ENCODE assay signal across 1 mouse cellular context in the genomic region with DNA sequence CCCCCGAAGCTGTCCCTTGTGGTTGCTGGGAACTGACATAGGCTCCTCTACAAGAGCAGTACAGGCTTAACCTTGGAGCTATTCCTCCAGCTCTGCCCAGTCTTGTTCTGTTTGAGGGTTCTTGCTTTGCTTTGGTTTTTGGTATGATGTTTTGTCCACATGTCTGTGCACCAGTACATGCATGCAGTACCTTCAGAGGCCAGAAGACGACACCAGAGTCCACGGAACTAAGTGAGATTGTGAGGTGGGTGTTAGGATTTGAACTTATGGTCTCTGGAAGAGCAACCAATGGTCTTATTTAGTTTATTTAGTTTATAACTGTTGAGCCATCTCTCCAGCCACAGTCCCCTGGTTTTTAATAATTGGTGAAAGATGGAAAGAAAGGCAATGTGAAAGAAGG.
TF ChIP-seq lines count a peak whose summit lies in the region.

No protein-coding gene starts in this region.

TF ChIP-seq in MEL, 35 proteins besides CTCF, POLR2A, EP300 and RAD21:
- no peak for TF ChIP-seq GATA1 (IDR thresholded peaks at IDR 0.05; ENCODE audit: low read depth, low read length)
- TF ChIP-seq ZC3H11A (IDR thresholded peaks at IDR 0.05; ENCODE audit: low read depth, low read length) = peak; percentile 33; the same call in 1 of the 2 replicates
- TF ChIP-seq MXI1 (IDR thresholded peaks at IDR 0.05; ENCODE audit: low read depth, low read length) = 0 out of 2 replicates have a peak, but pooled peaks have one; percentile 18
- peak; percentile 57 for TF ChIP-seq SMC3 (IDR thresholded peaks at IDR 0.05; ENCODE audit: low read depth, low read length)
